Mouse (Mus musculus) cerebellum, adult 11 months (tissue): ENCODE measurements at regions not wholly inside any gene's neighbourhood (a gene's known extent, or its start where the extent isn't known, plus 50 kb on each side); places are given as distances from the start of the nearest gene placed in this dataset.

Source experiments
- DNase-seq: peaks from one replicate; pipeline ENCODE4 v3.0.0; 2022

DNA sequence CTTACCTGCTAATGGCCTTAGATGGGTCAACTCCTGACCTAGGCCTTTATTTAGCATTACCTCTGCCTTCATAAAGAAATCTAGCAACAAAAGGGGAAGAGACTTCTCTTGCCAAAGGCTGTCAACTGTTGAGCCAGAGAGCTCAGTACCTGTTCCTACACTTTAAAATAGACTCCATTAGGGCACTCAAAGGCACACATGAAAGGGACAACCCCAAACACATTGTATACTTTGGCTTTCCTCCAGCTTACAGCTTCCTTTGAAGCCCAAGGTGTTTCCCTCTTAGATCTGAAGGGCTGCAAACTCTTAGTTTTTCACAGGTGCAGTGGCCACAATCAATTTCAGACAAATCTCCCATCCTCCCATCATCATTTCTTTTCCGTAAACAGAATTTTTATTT, 117.0 kb upstream of the Sel1l start:
- DNase-seq, result no peak

GRCm38 (mm10) chr12:91963239-91963638, 114.3 kb upstream of the Sel1l start:
- DNase-seq, result no peak

GRCm38 (mm10) chr12:91958086-91958485, 109.1 kb upstream of the Sel1l start:
- no peak for DNase-seq

- no peak for DNase-seq
Observed at GRCm38 (mm10) chr12:91956411-91956810, 107.5 kb upstream of the Sel1l start.

DNA sequence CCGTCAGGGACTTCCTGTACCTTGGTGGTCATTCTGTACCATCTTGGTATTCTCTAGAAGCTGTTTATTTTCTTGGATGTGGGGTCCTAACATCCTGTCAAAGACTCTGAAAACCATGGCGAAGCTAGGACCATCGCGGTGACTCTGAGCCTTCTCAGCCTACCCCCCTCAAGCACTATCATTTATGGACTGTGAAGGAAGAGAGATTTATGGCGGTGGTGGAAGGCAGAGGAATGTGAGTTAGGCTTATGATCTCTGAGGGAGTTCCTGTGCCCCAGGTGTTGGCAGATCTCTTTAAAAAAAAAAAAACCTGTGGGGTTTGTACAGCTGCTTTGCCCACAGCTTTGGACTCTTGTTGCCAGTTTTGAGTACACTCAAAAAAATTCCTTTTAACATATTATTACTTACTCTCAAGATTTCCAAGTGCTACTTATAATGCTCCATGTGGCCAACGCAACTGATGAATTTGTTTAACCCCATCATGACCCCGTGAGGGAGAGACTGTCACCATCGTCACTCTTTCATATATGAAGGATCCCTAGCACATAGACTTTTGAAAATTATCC, 99.7 kb upstream of the Sel1l start:
- no peak for DNase-seq

GRCm38 (mm10) chr12:91947998-91948397, 99.0 kb upstream of the Sel1l start:
- DNase-seq, result no peak

GRCm38 (mm10) chr12:91946541-91946940, 97.6 kb upstream of the Sel1l start:
- DNase-seq, result no peak

- no peak for DNase-seq
Observed at GRCm38 (mm10) chr12:91932490-91933361, 83.8 kb upstream of the Sel1l start.

- DNase-seq, result no peak
Observed at GRCm38 (mm10) chr12:91931586-91931985, 82.6 kb upstream of the Sel1l start.

DNA sequence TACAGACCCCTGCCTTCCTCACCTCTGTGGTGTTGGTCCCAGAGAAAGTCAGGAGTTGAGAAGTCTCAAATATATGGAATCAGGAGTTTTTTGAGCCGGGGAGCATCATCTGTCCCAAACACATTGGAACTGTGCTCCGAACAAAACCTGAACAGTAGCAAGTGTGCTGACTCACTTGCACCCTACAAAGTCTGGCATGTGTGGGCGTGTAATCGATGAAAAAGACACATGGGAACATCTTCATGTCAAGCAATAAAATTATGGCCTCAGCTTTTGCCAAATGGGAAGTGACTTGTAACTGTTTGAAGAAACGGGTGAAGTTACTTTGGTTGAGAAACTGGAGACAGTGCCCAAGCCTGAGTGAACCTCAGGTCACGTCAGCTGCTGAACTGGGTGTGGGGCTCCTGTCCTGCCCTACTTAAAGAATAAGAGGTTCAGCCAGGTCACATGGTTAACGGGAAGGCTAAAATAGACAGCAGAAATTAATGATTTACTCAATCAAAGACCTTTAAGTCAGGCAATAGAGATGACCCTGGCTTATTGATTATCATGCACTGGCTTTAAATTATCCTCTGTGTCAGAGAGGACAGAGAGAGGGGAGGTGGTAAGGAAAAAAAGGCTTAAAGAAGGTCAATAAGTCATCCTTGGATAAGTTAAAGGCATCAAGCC, 80.6 kb upstream of the Sel1l start:
- DNase-seq, result no peak

GRCm38 (mm10) chr12:91927576-91927975, 78.6 kb upstream of the Sel1l start:
- no peak for DNase-seq

GRCm38 (mm10) chr12:91915486-91915885, 66.5 kb upstream of the Sel1l start:
- no peak for DNase-seq

DNA sequence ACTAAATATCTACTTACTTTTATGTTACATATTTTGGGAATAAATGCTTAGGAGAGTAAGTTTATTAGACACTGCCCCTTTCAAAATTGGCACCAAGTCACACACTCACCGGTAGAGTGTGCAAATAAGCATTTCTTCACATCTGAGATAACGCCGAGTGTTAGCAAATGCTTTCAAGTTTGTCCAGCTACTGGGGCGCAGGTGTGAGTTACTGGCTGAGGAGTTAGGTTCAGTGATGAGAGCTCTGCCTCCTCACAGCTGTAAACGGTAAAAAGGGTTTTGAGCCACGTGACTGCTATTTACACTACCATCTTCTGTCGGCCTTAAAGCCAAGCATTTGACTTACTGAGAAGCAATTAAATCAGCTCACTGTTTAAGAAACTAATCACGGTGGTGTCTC, 61.6 kb upstream of the Sel1l start:
- DNase-seq, result no peak
